Mouse (Mus musculus): ENCODE data around the gene Cxcl10.
"Not testable (repeated sequence)": the region's sequence is repeated elsewhere in the genome, so short reads cannot be mapped to it uniquely, and the experiment has no call there.

The Cxcl10 gene

GRCm38 (mm10) chr5:92369151-92369994 is 20.7 kb upstream of the Cxcl10 start:
- DNase-seq (ENCODE audit: low spot score in 2 of 2) = no peak

- DNase-seq (ENCODE audit: low spot score in 2 of 2) = no peak
Observed at GRCm38 (mm10) chr5:92368392-92368791, 19.7 kb upstream of the Cxcl10 start.

GRCm38 (mm10) chr5:92366565-92366964 is 17.9 kb upstream of the Cxcl10 start:
- no peak for DNase-seq (ENCODE audit: low spot score in 2 of 2)

- DNase-seq (ENCODE audit: low spot score in 2 of 2) = no peak
Observed at GRCm38 (mm10) chr5:92365146-92365705, 16.5 kb upstream of the Cxcl10 start.

GRCm38 (mm10) chr5:92364011-92364410 is 15.3 kb upstream of the Cxcl10 start:
- no peak for DNase-seq (ENCODE audit: low spot score in 2 of 2)

GRCm38 (mm10) chr5:92363179-92363578 is 14.5 kb upstream of the Cxcl10 start:
- DNase-seq (ENCODE audit: low spot score in 2 of 2) = no peak

- DNase-seq (ENCODE audit: low spot score in 2 of 2) = no peak
Observed at GRCm38 (mm10) chr5:92358767-92359455, 10.2 kb upstream of the Cxcl10 start.

- DNase-seq (ENCODE audit: low spot score in 2 of 2) = peak in 1 of 2 experiments; percentile 44
Observed at GRCm38 (mm10) chr5:92358033-92358432, 9.3 kb upstream of the Cxcl10 start.

- DNase-seq (ENCODE audit: low spot score in 2 of 2) = no peak
Observed at GRCm38 (mm10) chr5:92353517-92353916, 4.8 kb upstream of the Cxcl10 start.

GRCm38 (mm10) chr5:92352716-92353115 is 4.0 kb upstream of the Cxcl10 start:
- not testable (repeated sequence) for DNase-seq (ENCODE audit: low spot score in 2 of 2)

- no peak for DNase-seq (ENCODE audit: low spot score in 2 of 2)
Observed at GRCm38 (mm10) chr5:92349731-92350130, 1.0 kb upstream of the Cxcl10 start.

- DNase-seq (ENCODE audit: low spot score in 2 of 2) = no peak
Observed at GRCm38 (mm10) chr5:92345006-92345405, 3.7 kb downstream of the Cxcl10 start.

- no peak for DNase-seq (ENCODE audit: low spot score in 2 of 2)
Observed at GRCm38 (mm10) chr5:92340606-92341005, 8.1 kb downstream of the Cxcl10 start.

- DNase-seq (ENCODE audit: low spot score in 2 of 2) = no peak
Observed at GRCm38 (mm10) chr5:92336743-92337142, 11.9 kb downstream of the Cxcl10 start.

- DNase-seq (ENCODE audit: low spot score in 2 of 2) = no peak
Observed at GRCm38 (mm10) chr5:92332359-92332840, 16.3 kb downstream of the Cxcl10 start.

- DNase-seq (ENCODE audit: low spot score in 2 of 2) = no peak
Observed at GRCm38 (mm10) chr5:92331635-92332338, 16.9 kb downstream of the Cxcl10 start, which contains the start of gene Art3. Gene Art3, plus strand, starts transcription at chr5:92331827.

- no peak for DNase-seq (ENCODE audit: low spot score in 2 of 2)
Observed at GRCm38 (mm10) chr5:92331122-92331521, 17.6 kb downstream of the Cxcl10 start.

GRCm38 (mm10) chr5:92327929-92328328 is 20.8 kb downstream of the Cxcl10 start, which contains the start of gene Cxcl9:
Gene Cxcl9, minus strand, starts transcription at chr5:92328079.
- DNase-seq (ENCODE audit: low spot score in 2 of 2) = no peak

GRCm38 (mm10) chr5:92327367-92327766 is 21.3 kb downstream of the Cxcl10 start:
- no peak for DNase-seq (ENCODE audit: low spot score in 2 of 2)

- DNase-seq (ENCODE audit: low spot score in 2 of 2) = peak in 1 of 2 experiments; percentile 51
Observed at GRCm38 (mm10) chr5:92323264-92323663, 25.4 kb downstream of the Cxcl10 start.

- DNase-seq (ENCODE audit: low spot score in 2 of 2) = no peak
Observed at GRCm38 (mm10) chr5:92322612-92323011, 26.1 kb downstream of the Cxcl10 start.
